Mouse (Mus musculus) Patski (cell line): ENCODE measurements around the gene Tas1r1. TPM values are rescaled to one million over a fixed set of nuclear protein-coding genes. Genes with fewer than 3 reads are reported as not detected.

ENCODE experiments used
- ATAC-seq: fragments of 100-300 bp; one replicate; pipeline ENCODE4 v1.8.0; 2021
- CTCF ChIA-PET: fragments of 350-600 bp; sonication (Branson Sonifier 250); formaldehyde crosslinking; loops from one replicate; lab custom pipeline; 2022; ENCODE audit warnings: inconsistent platforms; lab: Charles Lee
- POLR2A ChIA-PET: fragments of 350-600 bp; sonication (Branson Sonifier 250); formaldehyde crosslinking; loops from one replicate; lab custom pipeline; 2022; ENCODE audit warnings: antibody characterized with exemption, inconsistent platforms; lab: Charles Lee
- DNase-seq: peaks from one replicate; pipeline ENCODE4 v3.0.0-alpha.2; 2011; ENCODE audit warnings: low read depth, low spot score
- H3K27me3 ChIP-seq: fragments of 371-371 bp; one replicate; pipeline ENCODE4 v1.5.1; 2021
- CTCF ChIP-seq: fragments of 100-300 bp; IDR thresholded peaks from one replicate; pipeline ENCODE4 v1.5.1; 2021
- in situ Hi-C: fragments of 300-500 bp; cut with MboI; formaldehyde crosslinking; loops from 3 replicates; pipeline ENCODE4 v1.11.1; 2018; ENCODE audit warnings: low pct_unique_long_range_greater_than_20kb, mixed read lengths
- polyA plus RNA-seq: library from polyadenylated mRNA; unstranded; gene quantifications from one replicate; pipeline ENCODE4 v1.2.3, GENCODE M21; 2021

Tas1r1 gene
- polyA plus RNA-seq, 1 experiment from 2014 or later, result 0.56 TPM

DNA sequence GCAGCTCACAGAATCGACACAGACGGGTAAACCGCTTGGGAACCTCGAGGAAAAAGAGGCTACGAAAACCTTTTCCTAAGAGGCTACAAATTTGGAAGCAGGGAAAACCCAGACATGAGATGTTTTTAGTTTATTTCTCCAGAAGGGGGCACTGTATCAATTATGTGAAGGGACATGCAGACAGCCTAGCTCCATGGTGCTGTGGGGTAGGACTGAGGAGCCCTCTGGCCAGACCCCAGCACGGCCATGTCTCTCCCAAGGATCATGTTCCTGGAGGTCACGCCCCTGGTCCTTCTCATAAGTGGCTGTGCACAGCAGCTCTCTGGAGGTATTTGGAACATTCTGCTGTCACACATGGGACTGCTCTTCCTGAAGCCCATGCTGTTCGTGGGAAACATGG lies 57.7 kb downstream of the Tas1r1 start:
- no peak for TF ChIP-seq CTCF
- H3K27me3 ChIP-seq, result no peaks in the 10 kb centered on the region

More for the DNA sequence above, 57.7 kb downstream of the Tas1r1 start:
- ChIA-PET POLR2A (interaction anchor here (0.9 kb wide), 1 partner anchor 27 kb away, joined by 3 read pairs; the partner anchor contains the start of gene Klhl21), CTCF (interaction anchor here (0.8 to 3.1 kb wide), 7 partner anchors 9 to 57 kb away, joined by 3 to 21 read pairs (median 8); partner anchors contain the start of genes Klhl21, Nol9, Tas1r1 and Thap3)
- DNase-seq (no peak), ATAC-seq (no peak)
- in situ Hi-C loops, result loop anchor here (5.0 kb wide), 1 partner anchor 47 kb away; the partner anchor contains the start of gene Zbtb48

Other genes with a start within 250 kb of the Tas1r1 start
- 28.0 TPM for gene Camta1, start 176.7 kb downstream of the Tas1r1 start, polyA plus RNA-seq
- gene Dnajc11, start 104.9 kb downstream of the Tas1r1 start, polyA plus RNA-seq, result 42.7 TPM
- 20.8 TPM for gene Thap3, start 49.6 kb downstream of the Tas1r1 start, polyA plus RNA-seq
- 18.6 TPM for gene Phf13, start 42.3 kb downstream of the Tas1r1 start, polyA plus RNA-seq
- gene Klhl21, start 29.8 kb downstream of the Tas1r1 start, polyA plus RNA-seq, result 16.6 TPM
- 13.7 TPM for gene Zbtb48, start 10.9 kb downstream of the Tas1r1 start, polyA plus RNA-seq
- gene Nol9, start 753 bp upstream of the Tas1r1 start, polyA plus RNA-seq, result 19.4 TPM
- gene Plekhg5, start 33.9 kb upstream of the Tas1r1 start, polyA plus RNA-seq, result 13.0 TPM
- gene Tnfrsf25, start 77.4 kb upstream of the Tas1r1 start, polyA plus RNA-seq, result 1.5 TPM
- gene Espn, start 113.8 kb upstream of the Tas1r1 start, polyA plus RNA-seq, result 1.3 TPM
- gene Hes2, start 120.3 kb upstream of the Tas1r1 start, polyA plus RNA-seq, result not detected
- 102 TPM for gene Acot7, start 139.6 kb upstream of the Tas1r1 start, polyA plus RNA-seq
- gene Gpr153, start 235.7 kb upstream of the Tas1r1 start, polyA plus RNA-seq, result 21.1 TPM